Mouse (Mus musculus) cerebellum, postnatal 10 days (tissue): Measurements from ENCODE around the gene Lrfn3.

Source experiments
- DNase-seq, 2 experiments: peaks; one replicate each; pipeline ENCODE4 v3.0.0; 2021; ENCODE audit warnings: mixed read lengths in 2 of 2

The Lrfn3 gene

GRCm38 (mm10) chr7:30362652-30363343 lies at the start of gene Lrfn3:
TSS of gene Lrfn3 (minus strand) at chr7:30362772.
- peak; percentile 89 to 91 for DNase-seq

GRCm38 (mm10) chr7:30411023-30411422 lies 48.5 kb upstream of the Lrfn3 start:
- no peak for DNase-seq

GRCm38 (mm10) chr7:30409789-30410188 lies 47.2 kb upstream of the Lrfn3 start:
- DNase-seq: no peak

DNA sequence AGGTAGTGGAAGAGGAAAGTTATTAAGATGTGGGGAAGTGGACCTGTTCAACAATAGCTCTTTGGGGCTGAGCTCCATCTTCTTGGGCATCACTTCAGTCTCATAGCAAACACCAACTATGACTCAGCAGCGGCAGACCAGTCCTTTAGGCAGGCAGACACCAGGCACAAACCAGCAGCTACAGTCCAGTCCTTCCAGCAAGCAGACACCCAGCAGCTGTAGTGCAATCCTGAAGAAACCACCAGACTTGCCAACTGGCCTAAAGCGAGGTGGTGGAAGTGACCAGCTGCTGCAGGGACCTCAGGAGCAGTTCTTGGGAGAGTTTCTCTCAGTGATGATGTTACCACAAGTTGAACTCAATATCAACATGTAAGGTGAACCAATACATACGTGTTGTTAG lies 46.1 kb upstream of the Lrfn3 start:
- DNase-seq: no peak

DNA sequence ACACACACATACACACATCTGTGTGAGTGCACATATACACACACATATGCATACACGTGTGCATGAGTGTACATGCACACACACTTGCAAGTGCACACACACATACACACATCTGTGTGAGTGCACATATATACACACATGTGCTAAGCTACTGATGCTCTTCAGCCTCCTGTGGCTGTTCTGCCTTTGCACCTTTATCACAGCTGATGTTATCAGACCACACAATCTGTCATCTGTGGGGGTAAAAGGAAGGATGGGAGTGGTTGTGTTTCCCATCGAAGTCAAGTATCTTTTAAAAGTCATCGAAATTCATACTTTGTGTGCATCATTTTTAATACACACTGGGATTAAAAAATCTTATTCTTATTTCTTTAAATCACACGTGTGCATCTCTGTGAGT lies 39.8 kb upstream of the Lrfn3 start:
- no peak for DNase-seq

DNA sequence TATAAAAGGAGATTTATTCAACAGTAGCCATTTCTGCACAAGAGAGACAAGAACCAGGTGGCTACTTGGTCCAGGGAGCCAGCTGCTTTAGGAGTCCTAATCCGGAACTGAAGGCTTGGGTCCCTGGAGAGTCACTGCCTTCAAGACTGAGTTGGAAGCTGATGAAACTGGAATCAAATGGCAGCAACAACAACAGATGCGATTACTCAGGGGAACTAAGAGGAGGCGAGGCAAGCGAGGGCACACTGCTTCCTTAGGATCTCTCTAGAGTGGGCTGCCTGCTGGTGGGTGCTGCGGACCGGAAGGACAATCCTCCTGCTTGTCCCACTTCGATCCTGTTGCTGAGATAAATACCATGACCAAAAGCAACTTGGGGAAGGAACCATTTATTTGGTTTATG lies 37.1 kb upstream of the Lrfn3 start:
- DNase-seq: no peak

GRCm38 (mm10) chr7:30394871-30395270 lies 32.3 kb upstream of the Lrfn3 start:
- peak in 1 of 2 experiments; percentile 29 for DNase-seq

DNA sequence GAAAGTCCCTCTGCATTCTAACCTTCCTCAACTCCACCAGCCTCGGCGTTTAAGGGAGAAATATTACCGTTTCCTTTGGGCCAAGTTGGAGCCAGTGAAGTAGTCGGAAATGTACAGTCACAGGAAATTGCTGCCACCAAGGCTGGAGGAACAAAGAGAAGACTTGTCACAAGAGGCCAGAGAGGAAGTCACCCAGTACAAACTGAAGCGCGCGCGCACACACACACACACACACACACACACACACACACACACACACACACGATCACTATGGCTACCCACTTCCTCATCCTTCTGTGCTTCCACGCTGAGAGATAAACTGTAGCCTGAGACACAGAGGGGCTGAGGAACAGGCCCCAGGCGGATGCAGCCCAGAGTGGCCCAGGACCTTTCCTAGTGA lies 31.8 kb upstream of the Lrfn3 start:
- DNase-seq: no peak

DNA sequence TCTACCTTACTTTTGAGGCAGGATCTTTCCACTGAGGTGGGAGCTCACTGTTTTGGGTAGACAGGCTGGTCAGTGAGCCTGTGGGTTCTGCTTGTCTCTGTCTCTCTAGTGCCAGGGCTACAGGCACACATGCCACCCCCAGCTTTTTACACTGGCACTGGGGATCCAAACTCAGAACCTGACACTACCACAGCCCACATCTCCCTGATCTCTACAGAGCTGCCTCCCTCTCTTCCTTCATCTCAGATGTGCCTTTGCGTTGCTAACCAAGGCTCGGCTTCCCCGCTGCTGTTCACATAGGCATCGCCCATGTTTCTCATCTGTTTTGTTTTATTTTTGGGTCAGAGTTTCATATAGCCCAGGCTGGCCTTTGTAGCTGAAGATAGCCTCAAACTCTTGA lies 31.1 kb upstream of the Lrfn3 start:
- no peak for DNase-seq

- no peak for DNase-seq
These were observed 30.4 kb upstream of the Lrfn3 start for GRCm38 (mm10) chr7:30392746-30393520.

GRCm38 (mm10) chr7:30384106-30384505 lies 21.5 kb upstream of the Lrfn3 start:
- DNase-seq: no peak

- DNase-seq: no peak
These were observed 17.5 kb upstream of the Lrfn3 start for GRCm38 (mm10) chr7:30380061-30380460.

GRCm38 (mm10) chr7:30373501-30373962 lies 11.0 kb upstream of the Lrfn3 start:
- peak; percentile 95 to 97 for DNase-seq

- DNase-seq: no peak
These were observed 4.9 kb upstream of the Lrfn3 start for GRCm38 (mm10) chr7:30367466-30367865.

GRCm38 (mm10) chr7:30363344-30363738 lies 769 bp upstream of the Lrfn3 start:
- peak in 1 of 2 experiments; percentile 36 for DNase-seq

DNA sequence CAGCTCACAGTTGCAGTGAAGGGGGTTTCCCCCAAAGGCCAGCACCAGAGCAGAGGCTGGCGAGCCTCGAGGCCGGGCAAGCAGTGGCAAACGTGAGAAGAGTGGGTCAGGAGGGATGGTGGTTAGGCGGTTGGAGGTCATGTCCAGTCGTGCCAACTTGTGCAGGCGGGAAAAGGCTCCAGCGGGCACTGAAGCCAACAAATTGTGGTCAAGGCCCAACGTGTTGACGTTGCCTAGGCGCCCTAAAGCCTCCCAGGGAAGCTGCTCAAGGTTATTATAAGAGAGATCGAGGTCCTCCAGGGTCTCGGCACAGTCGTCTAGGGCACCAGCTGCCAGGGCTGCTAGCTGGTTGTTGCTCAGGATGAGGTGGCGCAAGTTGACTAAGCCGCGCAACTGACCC lies 2.5 kb downstream of the Lrfn3 start:
- DNase-seq: no peak

GRCm38 (mm10) chr7:30359276-30359865 lies 3.2 kb downstream of the Lrfn3 start:
- DNase-seq: peak in 1 of 2 experiments; percentile 47

DNA sequence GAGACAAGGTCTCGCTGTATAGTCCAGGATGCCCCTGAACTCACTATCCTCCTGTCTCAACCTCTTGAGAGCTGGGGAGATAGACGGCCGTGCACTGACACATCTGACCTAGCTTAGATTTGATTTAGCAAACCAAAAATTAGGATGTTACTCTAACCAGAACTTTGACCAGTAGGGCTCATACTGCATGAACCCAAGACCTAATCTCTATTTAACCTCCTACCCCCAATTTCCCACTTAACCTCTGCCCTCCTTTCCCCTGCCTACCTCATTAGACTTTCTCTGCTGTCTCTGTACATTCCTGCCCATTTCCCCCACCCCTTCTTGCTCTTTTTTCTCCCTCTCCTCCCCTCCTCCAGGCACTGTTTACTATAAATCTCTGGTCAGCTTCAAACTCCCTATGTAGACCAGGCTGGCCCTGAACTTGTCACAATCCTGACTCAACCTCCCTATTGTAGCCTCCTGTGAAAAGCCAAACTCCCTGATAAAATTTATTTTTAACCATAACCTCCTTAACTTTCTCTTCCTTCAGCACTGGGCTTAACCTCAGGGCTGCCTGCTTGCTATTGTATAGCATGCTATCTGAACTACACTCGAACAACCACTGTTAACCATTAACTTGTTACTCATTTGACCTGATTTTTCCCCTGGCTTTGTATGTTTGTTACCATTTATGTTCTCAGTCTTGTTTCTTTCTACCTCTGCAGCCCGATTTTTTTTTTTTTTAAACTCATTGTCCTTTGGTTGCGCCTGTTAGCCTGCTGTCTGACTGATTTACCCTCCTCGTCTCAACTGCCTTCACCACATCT lies 4.0 kb downstream of the Lrfn3 start:
- no peak for DNase-seq

DNA sequence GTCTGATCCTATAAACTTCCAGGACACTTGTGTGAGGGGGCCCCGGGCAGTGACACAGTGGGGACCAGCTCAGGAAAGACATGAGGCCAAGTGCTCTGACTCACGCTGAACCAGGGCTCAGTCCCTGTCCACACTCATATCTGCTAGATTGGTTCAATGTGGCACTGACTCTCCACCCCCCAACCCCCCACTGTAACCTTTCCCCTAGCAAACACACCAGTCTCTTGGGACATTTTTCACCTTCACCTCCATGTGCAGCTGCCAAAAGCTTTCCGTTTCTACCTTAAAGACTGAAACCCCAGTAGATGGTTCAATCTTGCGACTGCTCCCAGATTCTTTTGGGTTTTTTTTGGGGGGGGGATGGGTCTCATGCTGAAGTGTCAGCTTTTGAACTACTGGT lies 8.5 kb downstream of the Lrfn3 start:
- DNase-seq: no peak

GRCm38 (mm10) chr7:30353279-30353822 lies 9.2 kb downstream of the Lrfn3 start:
- peak; percentile 84 to 91 for DNase-seq

- peak; percentile 88 to 90 for DNase-seq
These were observed 14.7 kb downstream of the Lrfn3 start for GRCm38 (mm10) chr7:30347828-30348227.

GRCm38 (mm10) chr7:30346635-30347379 lies 15.8 kb downstream of the Lrfn3 start:
- peak in 1 of 2 experiments; percentile 29 for DNase-seq
